Mouse (Mus musculus) forebrain, embryonic 15.5 days (tissue): Measurements from ENCODE around the gene Sdc4. TPM values are rescaled to one million over a fixed set of nuclear protein-coding genes. Genes with fewer than 3 reads are reported as not detected.
A peak's percentile ranks its signal among the peaks of the same experiment; 100 is the strongest.

ENCODE experiments used
- ATAC-seq: fragments of 200-750 bp; cut with Nextera tagmentation; replicated peaks from 2 replicates; pipeline ENCODE4 v1.8.0; 2017; ENCODE audit warnings: mild to moderate bottlenecking, moderate TSS enrichment, moderate library complexity
- H3K27ac ChIP-seq: fragments of 300-500 bp; sonication (generic); replicated peaks from 2 replicates; pipeline ENCODE4 v1.5.1; 2015; ENCODE audit warnings: mild to moderate bottlenecking, inconsistent platforms
- H3K27me3 ChIP-seq: fragments of 300-500 bp; sonication (generic); 2 replicates; pipeline ENCODE4 v1.6.1; 2015; ENCODE audit warnings: inconsistent platforms
- H3K36me3 ChIP-seq: fragments of 300-500 bp; sonication (generic); 2 replicates; pipeline ENCODE4 v1.6.1; 2015; ENCODE audit warnings: mild to moderate bottlenecking, inconsistent platforms
- H3K4me1 ChIP-seq: fragments of 300-500 bp; sonication (generic); 2 replicates; pipeline ENCODE4 v1.6.1; 2015; ENCODE audit warnings: inconsistent platforms
- H3K4me2 ChIP-seq: fragments of 300-500 bp; sonication (generic); replicated peaks from 2 replicates; pipeline ENCODE4 v1.6.1; 2015; ENCODE audit warnings: mild to moderate bottlenecking, inconsistent platforms
- H3K4me3 ChIP-seq: fragments of 300-500 bp; sonication (generic); 2 replicates; pipeline ENCODE4 v1.5.1; 2015; ENCODE audit warnings: mild to moderate bottlenecking, inconsistent platforms
- H3K9ac ChIP-seq: fragments of 300-500 bp; sonication (generic); replicated peaks from 2 replicates; pipeline ENCODE4 v1.6.1; 2015; ENCODE audit warnings: mild to moderate bottlenecking, inconsistent platforms
- H3K9me3 ChIP-seq: fragments of 300-500 bp; sonication (generic); 2 replicates; pipeline ENCODE4 v1.6.1; 2016; ENCODE audit warnings: inconsistent platforms
- WGBS: fragments of 180-500 bp; shearing (Covaris S2); methylation state at CpG from one replicate; pipeline ENCODE4 v1.1.7; 2015; ENCODE audit warnings: mixed read lengths; 5-methylcytosine and 5-hydroxymethylcytosine counted together
- polyA plus RNA-seq: library from polyadenylated mRNA; unstranded; fragments of >200 nt; fragmentation: Nextera tagmentation; extraction: Ambion mirVana; gene quantifications from 2 replicates; pipeline ENCODE4 v1.2.1, GENCODE M21; 2015

Sdc4 gene
- polyA plus RNA-seq, 1 experiment from 2014 or later = 6.1 TPM

- Histone ChIP-seq H3K9me3 (no peaks in the 10 kb centered on the region), H3K9ac (no peak overlapping the region), H3K36me3 (no peaks in the 10 kb centered on the region), H3K4me3 (no peak overlapping the region), H3K4me1 (peaks cover 15% of the 10 kb centered on the region), H3K4me2 (no peak overlapping the region), H3K27me3 (peaks cover 89% of the 10 kb centered on the region), H3K27ac (no peak overlapping the region)
- ATAC-seq = no peak
- WGBS = 39% methylated on average over 5 of the region's 5 CpGs
Measured at GRCm38 (mm10) chr2:164405519-164405918, 38.2 kb downstream of the Sdc4 start.

- no peak within 1 kb of the TSS for H3K27ac ChIP-seq
- peaks cover 18% of the 10 kb centered on the region for H3K4me1 ChIP-seq
- H3K36me3 ChIP-seq = no peaks in the 10 kb centered on the region
- ATAC-seq = no peak
- peak within 1 kb of the TSS; percentile 32 for H3K4me2 ChIP-seq
- H3K9me3 ChIP-seq = no peaks in the 10 kb centered on the region
- H3K9ac ChIP-seq = no peak within 1 kb of the TSS; the same call in 1 of the 2 replicates
- H3K4me3 ChIP-seq = peak within 1 kb of the TSS; percentile 18
- WGBS = 5% methylated on average over 9 of the region's 9 CpGs
- H3K27me3 ChIP-seq = peaks cover 94% of the 10 kb centered on the region
Measured at GRCm38 (mm10) chr2:164405060-164405459, 38.6 kb downstream of the Sdc4 start, which contains the start of gene Matn4. Matn4 (minus strand) TSS chr2:164405160.

GRCm38 (mm10) chr2:164404082-164404990 is 39.4 kb downstream of the Sdc4 start:
- no peak for ATAC-seq
- H3K9me3 ChIP-seq = no peaks in the 10 kb centered on the region
- under 1% methylated on average over 39 of the region's 49 CpGs for WGBS
- H3K27ac ChIP-seq = no peak overlapping the region
- peak overlapping the region; percentile 32 for H3K4me2 ChIP-seq
- H3K4me1 ChIP-seq = peaks cover 18% of the 10 kb centered on the region
- peaks cover 95% of the 10 kb centered on the region for H3K27me3 ChIP-seq
- peak overlapping the region; percentile 18 for H3K4me3 ChIP-seq
- no peaks in the 10 kb centered on the region for H3K36me3 ChIP-seq
- H3K9ac ChIP-seq = no peak overlapping the region; the same call in 1 of the 2 replicates

- peaks cover 93% of the 10 kb centered on the region for H3K27me3 ChIP-seq
- WGBS = 11% methylated on average over 14 of the region's 14 CpGs
- H3K9ac ChIP-seq = no peak overlapping the region
- no peak overlapping the region for H3K27ac ChIP-seq
- no peaks in the 10 kb centered on the region for H3K36me3 ChIP-seq
- no peak overlapping the region for H3K4me3 ChIP-seq
- H3K9me3 ChIP-seq = no peaks in the 10 kb centered on the region
- H3K4me2 ChIP-seq = no peak overlapping the region
- H3K4me1 ChIP-seq = peaks cover 18% of the 10 kb centered on the region
- no peak for ATAC-seq
Measured at GRCm38 (mm10) chr2:164403396-164404081, 40.1 kb downstream of the Sdc4 start.

- Histone ChIP-seq H3K4me2 (no peak within 1 kb of the TSS), H3K9me3 (no peaks in the 10 kb centered on the region), H3K4me1 (peaks cover 16% of the 10 kb centered on the region), H3K27me3 (peaks cover 87% of the 10 kb centered on the region), H3K9ac (no peak within 1 kb of the TSS), H3K4me3 (no peak within 1 kb of the TSS), H3K36me3 (no peaks in the 10 kb centered on the region), H3K27ac (no peak within 1 kb of the TSS)
- no peak for ATAC-seq
- WGBS = 5% methylated on average over 17 of the region's 17 CpGs
Measured at GRCm38 (mm10) chr2:164402906-164403305, 40.8 kb downstream of the Sdc4 start, which contains the start of gene Rbpjl. Rbpjl (plus strand) TSS chr2:164403141.

GRCm38 (mm10) chr2:164396911-164397310 is 46.8 kb downstream of the Sdc4 start:
- peaks cover 6% of the 10 kb centered on the region; the same call in 1 of the 2 replicates for H3K4me1 ChIP-seq
- no peak for ATAC-seq
- H3K27ac ChIP-seq = no peak overlapping the region
- no peak overlapping the region for H3K4me2 ChIP-seq
- H3K4me3 ChIP-seq = no peak overlapping the region
- no peak overlapping the region for H3K9ac ChIP-seq
- H3K27me3 ChIP-seq = peaks cover 32% of the 10 kb centered on the region
- no peaks in the 10 kb centered on the region for H3K9me3 ChIP-seq
- H3K36me3 ChIP-seq = no peaks in the 10 kb centered on the region
- WGBS = 76% methylated on average over 12 of the region's 12 CpGs

GRCm38 (mm10) chr2:164396076-164396475 is 47.6 kb downstream of the Sdc4 start:
- 91% methylated on average over 7 of the region's 7 CpGs for WGBS
- no peak for ATAC-seq
- H3K27me3 ChIP-seq = peaks cover 24% of the 10 kb centered on the region
- no peaks in the 10 kb centered on the region for H3K36me3 ChIP-seq
- H3K9me3 ChIP-seq = no peaks in the 10 kb centered on the region
- no peak overlapping the region for H3K27ac ChIP-seq
- H3K4me1 ChIP-seq = peaks cover 6% of the 10 kb centered on the region; the same call in 1 of the 2 replicates
- no peak overlapping the region for H3K9ac ChIP-seq
- no peak overlapping the region for H3K4me2 ChIP-seq
- no peak overlapping the region for H3K4me3 ChIP-seq

- no peaks in the 10 kb centered on the region for H3K9me3 ChIP-seq
- H3K36me3 ChIP-seq = no peaks in the 10 kb centered on the region
- no peak overlapping the region for H3K9ac ChIP-seq
- no peak for ATAC-seq
- H3K27me3 ChIP-seq = no peaks in the 10 kb centered on the region; the same call in 1 of the 2 replicates
- H3K4me3 ChIP-seq = no peak overlapping the region
- peaks cover 9% of the 10 kb centered on the region for H3K4me1 ChIP-seq
- H3K4me2 ChIP-seq = no peak overlapping the region
- WGBS = 82% methylated on average over 29 of the region's 29 CpGs
- no peak overlapping the region for H3K27ac ChIP-seq
Measured at GRCm38 (mm10) chr2:164393126-164393525, 50.6 kb downstream of the Sdc4 start.

- Histone ChIP-seq H3K27ac (no peak overlapping the region), H3K27me3 (no peaks in the 10 kb centered on the region; the same call in 1 of the 2 replicates), H3K9ac (peak overlapping the region; percentile 41), H3K36me3 (no peaks in the 10 kb centered on the region), H3K9me3 (no peaks in the 10 kb centered on the region), H3K4me2 (peak overlapping the region; percentile 65), H3K4me1 (peaks cover 19% of the 10 kb centered on the region), H3K4me3 (peak overlapping the region; percentile 48)
- peak; percentile 77 for ATAC-seq
- WGBS = under 1% methylated on average over 30 of the region's 30 CpGs
Measured at GRCm38 (mm10) chr2:164389499-164389898, 54.2 kb downstream of the Sdc4 start.

GRCm38 (mm10) chr2:164389020-164389419 is 54.7 kb downstream of the Sdc4 start, which contains the start of gene Slpi:
Slpi (minus strand) TSS chr2:164389095.
- H3K27me3 ChIP-seq = no peaks in the 10 kb centered on the region; the same call in 1 of the 2 replicates
- H3K36me3 ChIP-seq = no peaks in the 10 kb centered on the region
- peak within 1 kb of the TSS; percentile 48 for H3K4me3 ChIP-seq
- H3K27ac ChIP-seq = no peak within 1 kb of the TSS
- 0% methylated on average over 17 of the region's 17 CpGs for WGBS
- H3K4me2 ChIP-seq = peak within 1 kb of the TSS; percentile 65
- H3K9ac ChIP-seq = peak within 1 kb of the TSS; percentile 41
- H3K9me3 ChIP-seq = no peaks in the 10 kb centered on the region
- peak; percentile 57 for ATAC-seq
- peaks cover 19% of the 10 kb centered on the region for H3K4me1 ChIP-seq

GRCm38 (mm10) chr2:164386953-164387352 is 56.7 kb downstream of the Sdc4 start:
- Histone ChIP-seq H3K4me2 (no peak overlapping the region), H3K27ac (no peak overlapping the region), H3K27me3 (no peaks in the 10 kb centered on the region; the same call in 1 of the 2 replicates), H3K9me3 (no peaks in the 10 kb centered on the region), H3K9ac (no peak overlapping the region), H3K4me3 (no peak overlapping the region), H3K4me1 (peaks cover 19% of the 10 kb centered on the region), H3K36me3 (no peaks in the 10 kb centered on the region)
- 19% methylated on average over 8 of the region's 8 CpGs for WGBS
- ATAC-seq = no peak
